Mouse (Mus musculus) CD4-positive helper T cell, adult 2 months (primary cell): ENCODE measurements around the gene Acyp2.

Experiments used
- DNase-seq: peaks from one replicate; pipeline ENCODE4 v3.0.0-alpha.2; 2012; ENCODE audit warnings: low read depth, missing footprints, low spot score

The Acyp2 gene

DNA sequence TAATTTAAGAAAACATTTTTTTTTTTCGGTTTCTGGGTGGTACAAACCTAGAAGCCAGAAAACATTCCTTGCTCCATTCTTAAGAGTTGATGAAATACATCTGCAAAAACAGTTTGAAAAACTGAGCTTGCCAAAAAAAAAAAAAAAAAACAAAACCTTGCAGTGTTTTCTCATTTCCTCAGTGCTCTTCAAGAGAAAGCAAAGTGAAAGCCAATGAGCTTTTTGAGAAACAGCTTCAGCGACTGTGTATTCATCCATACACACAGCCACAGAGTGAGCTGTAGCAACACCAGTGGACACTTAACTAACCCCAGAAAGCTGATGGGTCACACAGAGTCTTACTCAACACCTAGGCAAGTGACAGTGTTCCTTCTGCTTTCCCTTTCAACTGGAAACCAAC, 69.4 kb downstream of the Acyp2 start:
- DNase-seq, result no peak

DNA sequence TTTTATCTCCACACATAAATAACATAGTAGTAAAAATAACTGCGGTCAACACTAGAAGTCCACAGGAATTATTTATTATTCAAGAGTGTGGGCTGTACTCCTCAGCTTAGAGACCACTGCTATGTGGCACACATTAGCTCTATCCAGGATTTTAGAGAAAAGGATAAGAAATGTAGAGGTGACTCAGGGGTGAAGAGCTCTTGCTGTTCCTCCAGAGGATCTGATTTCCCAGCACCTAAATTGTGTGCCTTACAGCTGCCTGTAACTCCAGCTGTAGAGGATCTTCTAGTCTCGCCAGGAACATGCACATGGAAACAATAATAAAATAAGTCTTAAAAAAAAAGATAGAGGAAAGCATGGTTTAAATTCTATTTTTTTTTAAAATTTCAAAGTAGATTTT, 70.5 kb downstream of the Acyp2 start:
- DNase-seq, result no peak

DNA sequence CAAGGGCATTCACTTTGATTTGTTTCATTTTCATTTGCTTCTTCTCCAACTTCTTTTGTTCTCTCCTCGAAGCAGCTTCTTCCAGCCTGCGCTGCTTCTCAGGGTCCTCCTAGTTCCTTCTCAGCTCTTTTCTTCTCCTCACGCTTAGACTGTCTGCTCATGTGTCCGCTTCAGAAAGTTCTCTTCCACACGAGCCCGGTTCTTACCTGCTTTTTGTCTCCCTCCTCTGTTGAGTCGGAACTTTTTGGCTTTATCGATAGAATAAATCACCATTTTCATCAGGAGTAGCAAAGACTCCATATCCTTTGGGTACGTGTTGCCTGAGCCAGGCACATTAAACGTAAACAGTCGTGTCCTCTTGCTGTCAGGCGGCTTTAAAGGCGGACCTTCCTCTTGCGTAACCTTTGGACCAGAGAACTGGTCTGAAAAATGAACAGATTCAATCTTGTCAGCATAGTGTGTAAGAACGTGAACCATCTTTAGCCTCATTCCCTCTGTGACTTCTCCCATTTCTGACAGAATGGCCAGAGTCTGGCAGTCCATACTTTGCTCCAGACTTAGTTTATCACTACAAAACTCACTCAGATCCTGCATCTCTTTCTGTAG, 76.5 kb downstream of the Acyp2 start:
- DNase-seq, result no peak

DNA sequence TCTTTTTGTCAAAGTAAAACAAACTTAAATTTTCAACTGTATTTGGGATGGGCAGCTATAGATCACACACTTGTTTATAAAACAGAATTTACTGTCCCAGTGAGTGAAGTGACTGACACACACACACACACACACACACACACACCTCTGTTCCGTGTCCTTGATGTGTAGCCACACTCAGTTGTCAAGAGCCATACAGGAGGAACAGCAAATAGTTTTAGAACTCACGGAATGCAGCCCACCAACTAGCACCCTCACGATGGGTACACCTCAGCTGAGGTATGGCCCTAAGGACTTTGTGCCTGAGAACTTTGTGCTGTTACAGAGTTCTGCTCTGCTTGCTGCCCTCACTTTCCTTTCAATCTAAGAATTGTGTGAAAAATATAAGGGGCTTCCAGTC, 78.8 kb downstream of the Acyp2 start:
- no peak for DNase-seq

DNA sequence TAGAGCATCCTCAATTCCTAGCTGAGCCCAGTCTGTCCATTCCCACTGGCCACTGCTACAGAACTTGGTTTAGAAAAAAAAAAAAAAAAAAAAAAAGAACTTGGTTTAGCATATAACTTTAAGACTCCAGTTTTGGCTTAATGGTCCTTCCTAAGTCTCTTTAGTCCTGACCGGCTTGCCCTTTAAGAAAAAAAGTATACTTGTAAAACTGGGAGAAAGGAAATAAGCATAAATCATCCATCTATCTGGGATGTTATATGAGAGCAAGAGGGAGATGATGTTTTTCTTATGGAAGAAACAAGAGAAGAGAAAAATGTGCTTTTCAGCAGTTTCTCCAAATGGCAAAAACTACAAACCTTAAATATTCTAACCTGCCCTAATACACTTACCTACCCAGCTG, 89.2 kb downstream of the Acyp2 start:
- DNase-seq, result no peak

DNA sequence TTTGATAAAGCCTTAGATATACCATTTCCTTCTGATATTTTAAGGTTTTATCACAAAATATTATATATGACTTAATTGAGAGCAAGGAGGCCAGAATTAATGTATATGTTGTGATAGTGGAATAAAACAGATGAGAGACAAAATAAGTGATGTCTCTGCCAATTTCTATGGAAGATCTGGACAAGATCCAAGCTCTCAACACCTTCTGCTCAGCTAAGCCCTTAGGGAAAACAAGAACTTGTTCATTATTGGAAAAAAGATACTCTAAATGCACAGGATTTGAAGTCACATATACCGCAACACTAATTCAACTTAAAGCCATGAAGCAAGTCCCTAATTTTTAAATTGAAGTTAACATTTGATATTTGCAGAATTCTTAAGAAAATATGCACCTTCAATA, 96.0 kb downstream of the Acyp2 start:
- no peak for DNase-seq

DNA sequence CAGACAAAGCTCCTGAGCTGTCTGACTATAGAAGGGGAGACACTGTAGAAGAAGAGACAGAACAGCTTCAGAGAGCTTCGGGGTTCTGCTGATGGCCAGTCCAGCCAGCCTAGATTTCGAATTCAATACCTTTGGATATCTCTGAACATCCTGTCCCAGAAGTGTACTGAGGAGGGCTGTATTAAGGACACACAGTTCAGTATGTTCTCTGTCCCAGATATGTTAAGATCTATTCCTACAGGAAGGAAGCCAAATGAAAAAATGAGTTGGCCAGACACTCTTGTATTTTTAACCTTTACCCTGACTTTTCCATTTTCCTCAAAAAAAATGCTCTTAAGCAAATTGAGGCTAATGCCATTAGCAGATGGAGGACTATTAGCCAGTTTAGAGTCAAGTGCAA, 132.3 kb downstream of the Acyp2 start:
- no peak for DNase-seq

DNA sequence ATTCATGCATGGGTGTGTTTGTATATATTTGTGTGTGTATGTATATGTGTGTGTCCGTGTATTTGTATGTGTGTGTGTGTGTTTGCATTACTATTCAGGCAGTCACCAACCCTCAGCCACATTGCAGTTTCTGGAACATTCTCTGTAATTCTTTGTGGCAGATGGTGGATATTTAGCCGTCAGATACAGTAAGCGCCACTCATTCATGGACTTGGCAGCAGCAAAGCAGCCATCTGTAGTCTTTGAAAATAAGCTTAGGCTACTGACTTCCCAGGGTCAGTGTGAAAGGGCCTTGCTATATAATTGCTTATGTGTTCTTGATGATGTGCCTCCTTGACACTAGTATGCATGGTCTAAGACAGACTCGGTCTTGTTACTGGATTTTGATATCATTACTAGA, 141.2 kb downstream of the Acyp2 start:
- no peak for DNase-seq

DNA sequence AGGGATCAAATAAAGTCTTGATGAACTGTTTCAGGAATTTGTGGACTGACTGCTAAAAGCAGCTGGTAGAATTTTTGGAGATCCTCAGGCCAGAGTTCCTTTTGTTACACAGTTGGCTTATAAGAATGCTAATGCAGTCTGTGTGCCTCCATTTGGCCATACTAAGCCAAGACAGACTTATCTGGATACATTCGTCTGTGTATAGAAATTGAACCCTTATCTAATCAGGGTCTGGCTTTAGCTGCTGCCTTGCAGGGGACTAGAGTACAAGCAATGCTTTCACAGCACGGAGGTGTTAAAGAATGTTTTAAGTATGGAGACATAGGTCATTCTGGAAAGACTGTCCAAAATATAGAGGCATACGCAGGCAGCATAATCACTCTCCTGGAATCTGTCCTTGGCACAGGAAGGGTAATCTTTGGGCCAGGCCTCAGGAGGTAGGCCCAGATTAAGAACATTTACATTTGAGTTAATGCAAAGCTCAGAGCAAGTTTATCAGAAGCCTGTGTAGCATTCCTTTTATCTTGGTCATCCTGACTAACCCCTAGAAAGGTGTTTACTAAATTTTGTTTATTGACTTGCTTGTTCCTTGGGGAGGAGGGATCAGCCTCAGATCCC, 150.5 kb downstream of the Acyp2 start:
- no peak for DNase-seq

DNA sequence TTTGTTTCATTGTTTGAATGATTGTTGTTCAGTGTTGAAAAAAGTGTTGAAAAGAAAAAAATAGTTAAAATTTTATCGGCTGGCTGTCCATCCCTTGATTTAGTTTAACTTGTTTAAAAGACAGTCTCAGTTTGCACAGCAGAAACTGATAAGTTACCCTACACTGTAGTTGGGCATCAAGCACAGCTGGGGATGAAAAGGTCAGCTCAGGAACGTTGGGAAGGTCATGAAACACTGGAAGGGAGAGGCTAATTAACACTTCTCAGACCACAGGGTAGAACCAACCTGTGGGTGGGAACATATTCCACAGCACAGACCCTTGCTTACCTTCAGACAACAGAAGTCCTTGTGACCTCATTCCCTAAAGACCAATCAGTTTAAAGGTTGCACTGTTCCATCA, 152.2 kb downstream of the Acyp2 start:
- DNase-seq, result no peak

DNA sequence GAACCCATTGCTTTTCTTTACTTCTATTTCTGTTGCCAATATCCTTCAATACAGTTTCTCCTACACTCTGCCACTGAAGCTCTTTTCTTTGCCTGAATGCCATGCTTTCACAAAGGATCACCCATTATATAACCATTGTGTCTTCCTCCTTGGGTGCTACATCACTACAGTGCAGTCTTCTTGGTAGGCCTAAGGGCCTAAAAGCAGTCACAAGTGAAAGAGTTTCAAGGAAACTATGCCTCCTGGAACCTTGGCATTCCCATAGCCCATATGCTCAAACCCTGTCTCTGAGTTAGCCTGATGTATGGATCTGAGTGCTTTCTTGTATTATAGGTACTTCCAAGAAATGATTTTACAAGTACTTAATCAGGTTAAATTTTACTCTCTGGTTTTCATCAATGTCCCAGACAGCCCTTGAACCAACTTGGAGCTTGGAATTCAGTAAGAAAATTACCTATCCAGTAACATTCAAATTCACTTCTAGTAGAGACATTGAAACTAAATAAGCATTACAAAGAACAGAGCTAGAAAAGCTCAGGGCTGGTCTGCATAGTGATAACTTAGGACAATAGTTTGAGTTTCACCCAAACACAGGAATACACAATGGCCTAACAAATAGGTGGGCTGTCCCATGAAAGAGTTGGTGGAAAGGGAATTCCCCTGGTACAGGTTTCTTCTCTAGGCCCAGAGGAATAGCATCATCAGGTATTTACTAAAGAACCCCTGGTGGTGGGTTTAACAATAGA, 157.7 kb downstream of the Acyp2 start:
- DNase-seq, result no peak

DNA sequence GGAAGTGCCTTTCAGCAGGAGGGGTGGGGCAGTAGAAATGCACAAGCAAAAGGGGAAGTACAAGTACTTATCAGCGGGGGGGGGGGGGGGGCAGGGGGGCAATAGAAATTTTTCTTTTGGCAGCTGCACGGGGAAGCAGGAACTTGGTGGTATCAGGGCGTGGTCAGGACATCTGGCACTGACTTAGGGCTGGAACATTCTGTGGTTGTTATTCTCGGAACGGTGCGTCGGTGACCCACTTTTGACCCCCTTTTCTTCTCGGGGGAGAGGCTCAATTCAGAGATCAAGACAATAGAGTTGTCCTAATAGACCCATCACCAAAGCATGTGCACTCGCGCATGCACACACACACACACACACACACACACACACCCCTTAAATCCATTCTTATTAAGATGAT, 161.2 kb downstream of the Acyp2 start:
- DNase-seq, result no peak

DNA sequence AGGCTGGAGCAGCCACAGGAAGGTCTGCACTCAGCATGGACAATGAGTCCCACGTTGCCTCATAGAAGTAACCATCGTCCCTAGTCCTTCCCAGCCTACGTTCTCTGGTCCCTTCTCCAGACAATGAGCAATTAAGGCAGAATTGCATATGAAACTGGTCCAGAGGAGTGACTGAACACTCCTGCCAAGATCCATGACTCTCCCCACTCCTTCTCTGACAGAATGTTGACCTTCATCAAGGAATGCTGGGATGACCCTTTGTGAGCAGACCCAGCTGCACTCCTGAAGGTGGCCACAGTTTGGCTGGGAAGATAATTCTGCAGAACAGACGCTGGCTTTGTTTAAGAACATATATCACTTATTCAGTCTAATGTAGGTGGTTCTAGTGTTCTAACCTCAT, 166.1 kb downstream of the Acyp2 start:
- no peak for DNase-seq

DNA sequence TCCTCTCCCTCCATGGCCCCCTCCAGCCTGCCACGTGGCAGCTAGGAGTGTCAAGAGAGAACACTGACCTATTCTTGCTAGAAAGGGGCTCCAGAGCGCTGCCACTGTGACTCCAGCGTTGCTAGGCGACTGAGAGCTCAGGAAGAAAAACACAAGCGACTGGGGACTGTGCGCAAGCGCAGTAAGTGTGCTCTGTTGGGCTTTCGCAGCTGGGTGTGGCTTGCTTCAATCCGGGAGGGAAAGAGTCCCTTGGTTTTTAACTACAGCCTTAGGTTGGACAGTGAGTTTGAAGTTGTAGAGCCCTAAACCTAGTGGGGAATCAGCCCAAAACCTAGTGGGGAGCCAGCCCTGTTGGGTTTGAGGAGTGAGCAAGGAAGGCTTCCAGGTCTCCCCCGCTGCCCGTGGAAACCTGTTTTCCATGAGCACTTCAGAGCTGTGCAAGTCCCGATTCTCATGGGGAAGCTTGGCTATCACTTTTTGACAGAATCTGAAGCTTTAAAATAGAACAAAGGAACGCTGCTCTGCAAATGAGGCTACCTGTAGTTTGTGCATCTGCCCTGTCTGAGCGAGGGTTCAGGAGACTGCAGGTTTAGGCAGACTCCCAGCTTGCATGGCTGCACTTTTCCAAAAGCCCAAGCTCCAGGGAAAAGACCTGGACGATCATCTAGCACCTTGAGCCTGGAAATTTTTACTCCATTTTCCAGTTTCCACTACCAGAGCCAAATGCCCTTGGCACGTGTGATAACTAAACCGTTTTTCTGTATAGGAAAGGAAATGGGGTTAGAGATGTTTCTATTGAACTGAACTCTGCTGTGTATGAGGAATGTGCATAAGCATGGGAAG, 177.4 kb downstream of the Acyp2 start, which contains the start of gene 4930505A04Rik:
TSS of gene 4930505A04Rik (minus strand) at position 77 of the 843 bp plus-strand sequence.
- no peak for DNase-seq

DNA sequence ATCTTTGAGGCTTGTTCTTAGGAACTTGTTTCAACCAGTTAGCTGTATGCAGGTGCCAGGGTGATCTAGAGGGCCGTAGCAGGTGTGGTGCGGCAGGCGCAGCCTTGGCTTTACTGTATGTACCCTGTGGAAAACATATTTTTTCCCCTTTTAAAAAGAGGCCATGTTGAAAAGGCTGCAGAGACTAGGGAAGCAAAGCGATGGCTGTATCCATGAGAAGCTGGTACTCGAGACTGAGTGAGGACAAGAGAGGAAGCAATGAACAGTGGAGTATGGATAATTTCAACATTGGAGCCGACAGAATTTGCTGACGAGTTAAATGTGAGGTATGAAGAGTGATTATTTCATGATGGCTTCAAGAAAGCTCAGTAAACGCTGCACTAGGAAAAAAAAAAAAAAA, 178.2 kb downstream of the Acyp2 start:
- no peak for DNase-seq
